Mouse (Mus musculus) spleen, postnatal 36 days (tissue): ENCODE measurements around the gene Zfp105.

ENCODE experiments used
- DNase-seq, 2 experiments: peaks; one replicate each; pipeline ENCODE4 v3.0.0; 2022; ENCODE audit warnings: low spot score in 2 of 2, mixed read lengths in 1 of 2

Gene Zfp105

DNA sequence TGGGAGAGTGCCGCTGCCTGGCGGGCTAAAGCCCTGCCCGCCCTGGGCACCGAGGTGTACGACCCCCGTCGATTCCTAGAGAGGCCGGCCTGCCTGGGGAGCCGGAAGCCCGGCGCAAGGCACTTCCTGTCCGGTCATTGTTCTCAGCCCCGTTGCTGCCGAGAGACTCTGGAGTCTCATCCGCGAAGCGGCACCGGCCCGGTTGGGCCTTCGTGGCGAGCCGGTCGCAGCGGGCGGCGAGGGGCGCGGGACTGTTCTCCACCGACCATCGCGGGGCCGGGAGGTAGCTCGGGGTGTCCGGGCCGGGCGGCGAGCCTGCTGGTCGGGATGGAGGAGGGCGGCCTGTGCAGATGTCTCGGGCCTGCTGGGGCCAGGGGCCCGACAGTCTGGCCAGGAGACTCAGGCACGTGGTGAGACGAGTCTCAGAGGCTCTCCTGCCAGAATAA lies at the start of gene Zfp105:
Gene Zfp105 (plus strand): TSS at position 137 of the 446 bp plus-strand sequence.
- peak; percentile 6 for DNase-seq

DNA sequence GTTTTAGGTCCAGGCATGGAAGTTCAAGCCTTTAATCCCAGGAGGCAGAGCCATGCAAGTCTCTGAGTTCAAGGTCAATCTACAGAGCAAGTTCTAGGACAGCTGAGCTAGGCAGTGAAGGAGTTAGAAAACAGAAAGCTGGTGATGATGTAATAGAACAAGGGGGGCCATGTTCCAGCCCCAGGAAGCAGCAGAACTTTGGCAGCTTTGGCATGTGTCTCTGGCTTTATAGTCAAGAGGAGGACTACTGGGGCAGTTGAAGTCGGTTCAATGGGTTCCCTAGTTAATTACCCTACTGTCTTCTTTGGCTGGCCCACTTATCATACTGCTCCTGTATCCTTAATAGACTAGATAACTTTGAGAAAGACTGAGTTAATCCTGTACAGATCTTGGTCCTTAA lies 48.2 kb upstream of the Zfp105 start:
- DNase-seq: no peak

DNA sequence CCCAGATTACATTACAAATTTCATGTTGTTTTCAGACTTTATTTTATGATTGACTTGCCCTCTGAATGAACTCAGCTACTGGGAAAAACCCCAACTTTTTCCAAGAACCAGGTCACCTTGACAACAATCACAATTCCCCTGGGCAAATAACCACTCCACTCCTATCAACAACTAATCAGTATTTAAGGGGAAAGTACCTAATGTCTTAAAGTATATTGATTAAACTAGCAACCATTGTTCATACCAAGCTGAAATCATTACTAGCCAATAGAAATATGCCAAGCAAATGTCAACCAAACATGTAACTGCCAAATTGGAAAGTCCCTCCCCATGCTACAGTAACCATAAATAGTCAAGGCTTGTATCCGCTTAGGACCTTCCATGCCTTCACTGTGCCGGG lies 47.7 kb upstream of the Zfp105 start:
- DNase-seq: no peak

DNA sequence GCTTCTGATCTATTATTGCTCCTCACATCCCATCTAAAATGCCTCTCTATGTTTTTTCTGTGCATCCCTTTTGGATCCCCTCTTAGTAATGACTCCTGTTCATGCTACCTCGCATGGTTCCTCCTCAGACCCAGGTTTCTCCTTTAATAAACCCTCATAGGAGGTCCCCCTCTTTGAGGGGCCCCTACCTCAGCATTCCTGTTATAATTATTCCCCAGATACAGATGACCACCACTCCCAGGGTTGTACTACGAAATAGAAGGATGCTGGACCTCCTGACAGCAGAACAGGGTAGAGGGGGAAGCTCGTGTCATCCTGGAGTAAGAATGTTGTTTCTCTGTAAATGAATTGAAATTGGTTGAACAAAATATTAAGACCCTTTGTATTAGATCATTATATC lies 37.5 kb upstream of the Zfp105 start, which contains the start of gene Zkscan7:
Gene Zkscan7 (plus strand): TSS at position 301 of the 400 bp plus-strand sequence.
- DNase-seq: no peak

DNA sequence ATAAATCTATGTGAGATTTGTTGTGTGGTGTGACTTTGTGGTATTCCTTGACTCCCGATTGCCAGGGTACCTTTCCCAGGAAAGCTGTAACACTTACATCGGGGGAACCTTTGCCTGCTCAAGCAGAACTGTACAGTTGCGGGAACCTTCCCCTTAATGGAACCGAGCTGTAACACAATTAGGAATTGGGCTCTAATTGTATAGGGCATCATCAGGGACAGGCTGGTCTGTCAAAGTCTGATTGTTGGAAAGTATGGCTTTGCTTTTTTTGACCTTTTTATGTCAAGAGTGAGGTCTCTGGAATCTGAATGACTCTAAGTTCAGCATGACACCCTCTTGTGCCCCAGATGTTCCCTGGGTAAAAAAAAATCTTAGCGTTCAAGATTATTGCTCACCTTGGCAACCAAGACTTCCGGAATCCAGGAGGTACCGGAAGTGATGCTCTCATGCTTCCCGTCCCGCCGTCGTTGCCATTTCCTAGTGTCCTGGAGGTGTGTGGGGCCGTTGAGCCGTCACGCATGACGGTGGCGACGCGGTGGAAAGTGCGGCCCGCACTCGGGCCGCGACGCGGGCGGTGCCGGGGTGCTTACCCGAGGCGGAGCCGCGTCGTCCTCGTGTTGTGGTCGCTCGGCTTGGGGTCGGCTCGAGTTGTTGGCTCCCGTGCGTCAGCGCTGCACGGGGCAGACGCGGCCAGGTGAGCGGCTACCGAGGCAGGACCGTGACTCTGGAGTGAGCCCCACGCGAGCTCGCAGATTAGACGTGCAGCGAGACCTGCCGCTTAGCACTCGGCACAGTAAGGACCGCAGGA lies 36.3 kb upstream of the Zfp105 start:
- DNase-seq: peak; percentile 56 to 59

DNA sequence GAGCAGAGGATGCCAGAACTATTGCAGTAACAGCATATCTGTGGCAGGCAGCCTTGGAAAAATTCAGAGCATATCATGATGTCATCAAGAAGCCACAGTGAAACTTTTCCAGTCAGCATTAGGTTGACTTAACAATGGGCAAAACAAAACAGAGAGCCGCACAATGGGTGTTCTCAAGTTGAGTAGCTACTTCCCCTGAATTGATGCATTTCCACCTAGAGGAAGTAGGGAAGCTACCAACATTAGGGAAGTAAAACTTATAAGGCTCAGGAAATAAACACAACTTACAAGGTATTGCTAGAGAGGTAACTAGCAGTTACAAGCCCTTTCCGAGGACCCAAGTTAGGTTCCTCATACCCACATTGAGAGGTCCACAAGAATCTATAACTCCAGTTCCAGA lies 21.8 kb upstream of the Zfp105 start:
- no peak for DNase-seq

DNA sequence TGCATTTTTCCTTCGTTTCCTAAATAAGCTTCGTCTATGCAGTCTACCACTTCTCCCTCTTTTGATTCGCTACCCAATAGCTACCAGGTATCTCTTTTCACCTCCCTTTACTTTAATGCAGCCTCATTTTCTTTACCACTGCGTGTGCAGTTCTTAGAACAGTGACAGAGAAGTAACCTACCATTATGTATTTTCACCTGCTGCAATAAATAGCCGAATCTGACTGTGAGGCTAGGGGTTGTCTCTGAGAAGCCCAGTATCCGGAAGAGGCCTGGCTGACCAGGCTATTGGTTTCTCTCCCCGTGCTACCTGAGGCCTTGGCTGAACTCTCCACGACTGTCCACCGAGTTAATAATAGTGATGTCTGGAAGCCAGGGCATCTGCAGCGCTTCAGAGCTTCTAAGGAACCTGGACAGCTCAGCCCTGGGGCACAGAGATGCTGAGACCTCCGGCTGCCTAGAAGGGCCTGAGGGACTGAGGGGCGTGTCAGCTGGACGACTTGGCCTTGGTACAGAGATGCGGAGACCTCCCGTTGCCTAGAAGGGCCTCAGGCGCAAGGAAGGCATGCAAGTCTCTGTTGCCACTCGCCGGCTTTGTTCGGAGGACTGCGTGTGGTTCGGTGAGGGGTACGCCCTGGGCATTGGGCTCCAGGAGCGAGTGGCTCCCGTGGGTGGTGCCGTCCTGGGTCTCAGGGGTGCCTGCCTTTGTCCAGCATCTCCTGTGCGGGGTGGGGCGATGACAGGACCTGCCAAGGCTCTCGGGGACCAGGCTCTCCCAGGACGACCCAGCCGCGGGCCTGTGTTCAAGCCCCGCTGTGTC lies 19.9 kb upstream of the Zfp105 start:
- no peak for DNase-seq

DNA sequence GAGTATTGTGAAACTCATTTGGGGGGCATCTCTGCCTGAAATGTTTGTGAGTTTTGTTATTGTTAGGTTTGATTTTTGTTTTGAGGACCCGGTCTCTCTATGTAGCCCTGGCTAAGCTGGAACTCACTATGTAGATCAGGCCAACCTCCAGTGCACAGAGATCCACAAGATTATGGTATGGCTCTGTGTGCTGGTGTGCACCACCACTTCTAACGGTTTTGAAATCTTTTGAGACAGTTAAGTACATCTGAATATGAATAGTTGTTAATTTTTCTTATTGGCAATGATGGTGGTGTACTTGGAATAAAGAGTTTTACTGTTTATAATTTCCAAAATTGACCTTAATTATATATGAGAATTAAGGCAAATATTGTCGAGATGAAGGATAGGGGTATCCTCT lies 436 bp upstream of the Zfp105 start:
- no peak for DNase-seq

DNA sequence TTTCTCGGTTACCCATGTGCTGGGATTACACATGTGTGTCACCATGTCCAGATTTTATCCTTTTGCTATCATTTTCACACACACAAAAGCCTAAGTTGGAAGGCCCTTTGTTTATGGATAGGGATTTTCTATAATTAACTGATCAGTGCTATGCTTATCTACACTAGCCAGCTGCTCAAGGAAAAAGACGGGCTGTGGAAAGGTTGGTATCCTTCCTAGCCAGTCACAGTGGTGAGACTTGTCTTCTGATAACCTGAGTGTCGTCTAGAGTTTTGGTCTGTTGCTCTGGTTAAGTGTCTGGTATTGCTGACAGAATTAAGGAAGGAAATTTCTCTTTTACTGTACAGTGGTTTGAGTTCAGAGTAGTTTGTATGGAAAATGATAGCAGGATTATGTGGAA lies 6.0 kb downstream of the Zfp105 start:
- no peak for DNase-seq

DNA sequence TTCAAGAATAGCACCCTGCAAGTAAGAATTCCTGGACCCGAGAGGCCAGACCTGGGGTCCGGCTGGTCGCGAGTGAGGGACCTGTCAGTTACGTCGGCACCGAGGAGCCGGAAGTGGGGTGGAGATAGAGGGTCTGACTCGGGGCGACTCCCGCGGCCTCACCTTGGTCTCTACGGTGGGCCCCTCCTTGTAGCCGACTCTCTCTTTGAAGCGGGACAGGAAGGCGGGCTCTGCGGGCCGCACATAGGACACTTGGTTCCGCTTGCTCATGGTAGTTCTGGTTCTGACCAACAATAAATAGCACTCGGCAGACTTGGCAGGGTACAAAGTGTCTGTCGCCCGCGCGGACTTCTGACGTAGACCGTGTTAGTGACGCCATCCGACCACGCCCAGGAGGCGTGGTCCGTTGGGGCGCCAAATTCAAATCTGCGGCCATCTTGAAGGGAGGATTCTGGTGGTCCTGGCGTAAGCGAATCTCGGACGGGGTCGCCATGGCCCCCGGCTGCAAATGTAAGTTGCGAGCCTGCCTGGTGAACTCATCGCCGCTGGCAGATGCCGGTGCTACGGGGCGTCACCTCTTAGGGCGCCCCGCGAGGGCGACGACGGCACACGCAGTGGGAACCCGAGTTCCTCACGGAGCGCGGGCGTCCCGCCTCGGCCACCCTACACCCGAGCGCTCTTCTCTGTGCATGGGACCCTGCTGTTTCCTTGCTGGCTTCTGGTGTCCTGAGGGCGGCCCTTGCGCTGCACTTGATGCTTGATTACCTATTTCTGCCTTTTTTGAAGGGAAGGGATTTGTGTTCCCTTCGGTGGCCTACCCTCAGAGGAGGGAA lies 28.0 kb downstream of the Zfp105 start, which contains the start of the genes 1110059G10Rik and Kif15:
Gene 1110059G10Rik (minus strand): TSS at position 358 of the 833 bp plus-strand sequence.
Gene Kif15 (plus strand): TSS at position 404 of the 833 bp plus-strand sequence.
- peak; percentile 82 to 90 for DNase-seq
